Mouse (Mus musculus) spleen, postnatal 36 days (tissue): ENCODE data around the gene Aox3.

Experiments used
- DNase-seq, 2 experiments: peaks; one replicate each; pipeline ENCODE4 v3.0.0; 2022; ENCODE audit warnings: low spot score in 2 of 2, mixed read lengths in 1 of 2

Gene Aox3

DNA sequence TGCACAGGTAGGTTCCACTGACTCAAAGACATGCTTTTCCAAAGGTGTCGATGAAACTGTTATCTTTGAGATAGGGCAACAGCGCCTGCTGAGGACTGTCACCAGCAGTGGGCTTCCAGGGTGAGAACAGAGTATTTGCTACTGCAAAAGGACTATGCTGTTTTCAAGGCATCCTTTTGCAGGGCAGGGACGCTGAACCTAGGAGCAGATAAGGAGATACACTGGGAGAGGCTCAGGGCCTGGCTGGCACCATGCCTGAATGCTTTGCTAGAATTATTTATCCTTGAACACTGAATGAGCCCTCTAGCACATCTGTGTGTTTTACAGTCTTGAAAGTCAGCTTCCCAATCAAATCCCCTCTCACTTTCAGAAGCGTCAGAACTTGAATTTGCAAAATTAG is 85.5 kb downstream of the Aox3 start:
- no peak for DNase-seq

GRCm38 (mm10) chr1:58210203-58210602 is 97.3 kb downstream of the Aox3 start, which contains the start of gene Aox4:
TSS of gene Aox4 (plus strand) at chr1:58210397.
- no peak for DNase-seq

DNA sequence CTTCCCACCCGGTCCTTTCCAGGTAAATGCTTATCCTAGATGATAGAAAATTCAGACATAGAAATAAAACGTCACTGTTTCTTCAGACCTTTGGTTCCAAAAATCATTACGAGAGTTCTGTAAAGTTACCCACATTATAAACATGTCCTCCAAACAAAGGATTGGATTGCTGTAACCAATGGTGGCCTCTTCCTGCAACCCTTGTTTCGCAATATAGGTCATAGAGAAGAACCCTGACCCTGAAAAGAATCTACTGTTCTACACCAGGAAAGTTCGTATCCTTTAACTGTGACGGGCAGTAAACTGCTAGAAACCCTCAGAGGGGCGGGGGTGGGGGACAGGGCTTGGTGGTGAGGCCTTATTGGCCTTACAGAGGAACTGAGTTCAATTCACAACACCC is 99.9 kb downstream of the Aox3 start:
- DNase-seq = no peak

DNA sequence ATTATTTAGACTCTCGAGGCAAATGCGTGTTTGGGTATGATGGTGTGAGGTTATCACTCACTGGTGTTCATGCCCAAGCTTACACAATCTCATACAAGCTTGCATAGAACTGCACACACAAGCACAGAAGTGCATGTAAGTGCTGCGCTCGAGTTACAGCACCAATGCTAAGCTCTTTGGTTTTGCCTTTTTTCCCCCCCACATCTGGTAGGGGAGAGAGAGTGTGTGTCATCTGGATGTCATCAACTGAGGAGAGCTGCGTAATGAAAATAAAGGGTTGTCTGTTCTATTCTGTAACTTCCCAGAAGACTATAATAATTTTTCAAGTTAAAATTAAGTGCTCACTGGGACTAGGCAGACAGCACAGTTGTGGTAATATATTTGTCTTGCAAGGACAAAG is 100.9 kb downstream of the Aox3 start:
- no peak for DNase-seq

GRCm38 (mm10) chr1:58215353-58215752 is 102.4 kb downstream of the Aox3 start:
- no peak for DNase-seq

DNA sequence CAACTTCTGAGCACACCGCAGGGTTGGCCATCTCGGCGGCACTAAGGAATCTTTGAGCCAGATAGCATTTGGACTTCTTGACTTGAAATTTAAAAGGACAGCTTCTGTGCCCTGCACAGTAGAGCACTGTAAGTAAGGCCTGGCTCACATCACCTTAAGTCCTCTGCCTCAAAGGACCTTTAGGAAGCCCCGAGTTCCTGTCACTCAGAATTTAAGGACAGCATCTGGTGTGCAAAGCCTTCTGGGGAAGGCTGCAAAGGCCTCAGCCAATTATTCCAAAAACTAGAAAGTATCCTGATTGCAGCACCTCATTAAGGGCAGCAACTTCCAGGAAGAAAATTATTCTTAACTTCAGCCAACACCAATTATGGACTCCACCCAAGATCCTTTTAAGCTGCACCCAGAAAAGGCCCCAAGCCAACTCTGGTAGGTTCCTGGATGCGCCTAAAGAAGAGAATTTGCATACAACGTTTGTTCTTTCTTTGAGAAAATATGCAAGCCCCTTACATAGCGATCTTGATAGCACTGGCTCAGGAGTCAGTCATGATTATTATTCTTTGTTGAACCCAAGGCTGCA is 103.1 kb downstream of the Aox3 start:
- no peak for DNase-seq

DNA sequence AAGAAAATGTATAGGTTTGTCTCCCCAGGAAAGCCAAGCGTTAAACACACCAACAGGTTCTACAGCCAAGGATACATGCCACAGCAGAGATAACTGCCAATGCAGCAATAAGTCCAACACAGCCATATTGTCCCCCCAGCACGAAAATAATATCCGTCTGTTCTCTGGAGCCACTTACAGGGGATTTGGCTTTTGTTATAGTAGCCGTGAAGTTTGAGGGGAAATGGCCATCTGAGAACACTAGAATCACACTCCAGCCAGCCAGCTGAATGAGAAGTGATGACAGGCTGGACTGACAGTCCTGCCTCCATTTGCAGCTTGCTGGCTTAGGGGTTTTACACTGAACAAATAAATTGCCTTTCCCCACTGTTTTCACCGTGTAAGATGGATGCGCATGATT is 108.1 kb downstream of the Aox3 start:
- no peak for DNase-seq

DNA sequence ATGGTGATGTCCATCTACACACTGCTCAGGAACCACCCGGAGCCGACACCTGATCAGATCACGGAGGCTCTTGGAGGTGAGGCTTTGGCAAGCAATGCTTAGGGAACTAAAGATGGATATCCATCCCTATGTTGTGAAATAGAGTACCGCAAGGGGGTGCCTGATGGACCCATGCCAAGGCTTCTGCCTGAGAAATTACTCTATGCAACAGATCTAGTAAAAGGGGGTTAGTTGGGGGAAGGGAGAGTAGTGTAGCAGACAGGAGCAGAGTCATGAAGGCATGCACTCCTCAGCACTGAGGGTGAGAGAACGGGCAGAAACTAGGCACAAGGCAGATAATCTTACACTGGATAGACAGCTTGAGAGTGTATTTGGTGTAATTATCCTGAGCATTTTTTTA is 108.9 kb downstream of the Aox3 start:
- no peak for DNase-seq

DNA sequence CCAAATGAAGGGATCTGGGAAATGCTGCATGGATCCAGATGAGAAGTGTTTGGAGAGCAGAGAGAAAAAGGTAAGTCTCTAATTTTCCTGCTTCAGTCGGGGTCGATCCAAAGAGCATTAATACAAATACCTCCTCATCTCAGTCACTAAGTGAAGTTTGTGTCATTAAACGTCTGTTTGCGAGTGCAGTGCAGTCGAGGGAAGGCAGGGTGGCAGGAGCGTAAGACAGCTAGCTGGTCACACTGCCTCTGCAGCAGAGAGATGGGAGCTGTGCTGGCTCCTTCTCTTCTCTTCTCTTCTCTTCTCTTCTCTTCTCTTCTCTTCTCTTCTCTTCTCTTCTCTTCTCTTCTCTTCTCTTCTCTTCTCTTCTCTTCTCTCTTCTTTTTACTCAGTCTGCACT is 115.2 kb downstream of the Aox3 start:
- DNase-seq = no peak

DNA sequence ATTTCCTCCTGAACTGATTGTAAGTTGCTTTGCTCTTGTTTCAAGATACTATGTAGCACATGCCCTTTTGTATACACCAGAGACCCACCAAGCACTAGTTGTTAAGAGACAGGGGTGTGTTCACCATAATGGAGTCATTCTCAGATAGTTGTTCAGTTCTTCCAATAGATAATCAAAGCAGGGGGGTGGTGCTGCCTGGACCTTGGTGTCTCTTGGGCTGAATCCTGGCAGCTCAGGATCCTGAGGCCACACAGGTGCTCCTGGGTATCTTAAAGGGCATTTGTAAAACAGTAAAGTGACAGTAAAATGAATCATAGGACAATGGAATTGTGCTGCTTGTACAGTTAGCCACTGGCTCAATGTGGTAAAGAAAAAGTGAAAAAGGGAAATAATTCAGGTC is 116.0 kb downstream of the Aox3 start:
- DNase-seq = no peak

- DNase-seq = no peak
These were observed 116.8 kb downstream of the Aox3 start for GRCm38 (mm10) chr1:58229774-58230173.

GRCm38 (mm10) chr1:58230542-58230941 is 117.6 kb downstream of the Aox3 start:
- no peak for DNase-seq

DNA sequence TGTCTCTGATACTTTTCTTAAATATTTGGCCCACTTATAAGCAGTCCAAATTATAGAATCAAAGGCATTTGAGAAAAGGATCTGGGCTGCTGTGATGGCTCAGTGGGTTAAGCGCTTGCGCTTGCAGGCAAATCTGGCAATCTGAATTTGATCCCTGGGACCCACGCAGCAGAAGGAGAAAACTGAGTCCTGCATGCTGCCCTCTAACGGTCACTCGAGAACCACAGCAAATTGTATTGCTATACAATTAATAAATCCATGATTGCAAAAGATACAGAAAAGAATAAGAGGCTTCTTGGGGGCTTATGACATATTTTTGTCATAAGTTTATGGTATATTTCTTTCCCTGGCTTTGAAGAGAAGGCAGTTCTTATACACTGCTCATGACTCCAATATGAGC is 122.5 kb downstream of the Aox3 start:
- DNase-seq = no peak

- peak in 1 of 2 experiments; percentile 18 for DNase-seq
These were observed 124.8 kb downstream of the Aox3 start for GRCm38 (mm10) chr1:58237527-58238299.

DNA sequence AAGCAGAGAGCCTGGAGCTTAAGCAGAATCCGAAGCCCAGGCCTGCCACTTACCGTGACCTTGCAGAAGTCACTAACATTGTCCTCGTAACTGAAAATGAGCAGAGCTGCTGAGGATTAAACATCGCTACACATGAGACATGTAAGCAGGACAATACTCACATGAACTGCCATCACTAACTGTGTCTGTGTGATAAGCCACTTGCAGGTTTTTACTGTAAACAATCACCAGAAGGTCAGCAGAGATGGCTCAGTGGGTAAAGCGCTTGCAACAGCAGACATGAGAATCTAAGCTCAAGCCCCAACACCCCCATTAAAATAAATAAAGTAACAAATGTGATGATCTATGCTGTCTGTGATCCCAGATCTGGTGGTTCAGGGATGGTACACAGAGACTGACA is 125.5 kb downstream of the Aox3 start:
- DNase-seq = no peak

- no peak for DNase-seq
These were observed 126.0 kb downstream of the Aox3 start for GRCm38 (mm10) chr1:58238961-58239360.

- no peak for DNase-seq
These were observed 127.4 kb downstream of the Aox3 start for GRCm38 (mm10) chr1:58240347-58240746.

DNA sequence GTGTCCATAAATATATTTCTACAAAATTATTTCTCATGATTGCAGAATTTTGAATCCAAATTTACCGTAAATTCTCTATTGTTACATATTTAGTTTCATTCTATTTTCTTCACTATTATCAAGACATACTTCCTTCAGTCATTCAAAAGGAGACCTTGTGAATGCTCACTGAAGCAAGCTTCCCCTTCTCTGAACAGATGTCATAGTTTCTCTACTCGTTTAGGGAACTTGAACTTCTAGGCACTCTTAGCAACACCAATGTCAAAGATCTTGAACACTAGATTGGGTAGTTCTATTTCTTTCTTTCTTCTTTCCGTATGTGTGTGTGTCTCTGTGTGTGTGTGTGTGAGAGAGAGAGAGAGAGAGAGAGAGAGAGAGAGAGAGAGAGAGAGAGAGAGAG is 131.6 kb downstream of the Aox3 start:
- peak; percentile 12 to 42 for DNase-seq

DNA sequence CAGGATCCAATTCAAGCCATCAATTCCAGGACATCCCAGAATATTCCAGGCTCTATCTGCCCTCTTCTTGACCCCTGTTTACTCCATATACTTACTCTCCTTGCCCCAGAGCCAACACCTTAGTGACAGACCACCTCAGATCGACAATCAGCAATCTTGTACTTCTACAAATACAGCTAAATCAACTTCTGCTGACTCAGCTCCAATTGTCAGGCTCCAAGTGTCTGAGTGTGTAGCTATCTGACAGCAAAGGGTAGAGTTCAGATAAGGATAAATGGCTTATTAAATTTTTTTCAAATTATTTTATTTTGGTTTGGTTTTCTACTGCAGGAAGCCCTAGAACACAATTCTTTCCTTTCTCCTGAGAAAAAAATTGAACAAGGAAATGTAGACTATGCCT is 135.6 kb downstream of the Aox3 start:
- no peak for DNase-seq
